Mouse (Mus musculus) heart, postnatal 10 days (tissue): ENCODE measurements around the gene Galnt2. TPM values are rescaled to one million over a fixed set of nuclear protein-coding genes. Genes with fewer than 3 reads are reported as not detected.

ENCODE experiments used
- DNase-seq, 2 experiments: peaks; one replicate each; pipeline ENCODE4 v3.0.0; 2021
- intact Hi-C: fragments of 180-260 bp; cut with DNase I; formaldehyde crosslinking; loops from one replicate; pipeline ENCODE4 v1.15.1; 2025
- total RNA-seq, 2 experiments: library from RNA; stranded (reverse); gene quantifications; 2 replicates each; pipeline ENCODE4 v1.2.3; 2021

The Galnt2 gene
- total RNA-seq, 2 experiments from 2014 or later, result 45.6 to 51.4 TPM

- intact Hi-C loops, result no loop called here
- DNase-seq, result no peak
Measured at GRCm38 (mm10) chr8:124312228-124312627, 81.0 kb downstream of the Galnt2 start.

- intact Hi-C loops, result loop anchor here (5.0 kb wide), 2 partner anchors 33 to 133 kb away; no protein-coding TSS in a partner anchor
- peak; percentile 12 to 59 for DNase-seq
Measured at GRCm38 (mm10) chr8:124314803-124315202, 83.6 kb downstream of the Galnt2 start.

GRCm38 (mm10) chr8:124316466-124317136, 85.4 kb downstream of the Galnt2 start:
- intact Hi-C loops, result loop anchor here (5.0 kb wide), 2 partner anchors 34 to 134 kb away; no protein-coding TSS in a partner anchor

GRCm38 (mm10) chr8:124317191-124317682, 86.0 kb downstream of the Galnt2 start:
- intact Hi-C loops, result loop anchor here (5.0 kb wide), 2 partner anchors 35 to 135 kb away; no protein-coding TSS in a partner anchor
- peak; percentile 58 to 61 for DNase-seq

More at GRCm38 (mm10) chr8:124316466-124317136, 85.4 kb downstream of the Galnt2 start:
- DNase-seq, result peak; percentile 92 to 93

- DNase-seq, result peak in 1 of 2 experiments; percentile 17
- intact Hi-C loops, result loop anchor here (5.0 kb wide), 2 partner anchors 36 to 136 kb away; no protein-coding TSS in a partner anchor
Measured at GRCm38 (mm10) chr8:124317821-124318220, 86.6 kb downstream of the Galnt2 start.

DNA sequence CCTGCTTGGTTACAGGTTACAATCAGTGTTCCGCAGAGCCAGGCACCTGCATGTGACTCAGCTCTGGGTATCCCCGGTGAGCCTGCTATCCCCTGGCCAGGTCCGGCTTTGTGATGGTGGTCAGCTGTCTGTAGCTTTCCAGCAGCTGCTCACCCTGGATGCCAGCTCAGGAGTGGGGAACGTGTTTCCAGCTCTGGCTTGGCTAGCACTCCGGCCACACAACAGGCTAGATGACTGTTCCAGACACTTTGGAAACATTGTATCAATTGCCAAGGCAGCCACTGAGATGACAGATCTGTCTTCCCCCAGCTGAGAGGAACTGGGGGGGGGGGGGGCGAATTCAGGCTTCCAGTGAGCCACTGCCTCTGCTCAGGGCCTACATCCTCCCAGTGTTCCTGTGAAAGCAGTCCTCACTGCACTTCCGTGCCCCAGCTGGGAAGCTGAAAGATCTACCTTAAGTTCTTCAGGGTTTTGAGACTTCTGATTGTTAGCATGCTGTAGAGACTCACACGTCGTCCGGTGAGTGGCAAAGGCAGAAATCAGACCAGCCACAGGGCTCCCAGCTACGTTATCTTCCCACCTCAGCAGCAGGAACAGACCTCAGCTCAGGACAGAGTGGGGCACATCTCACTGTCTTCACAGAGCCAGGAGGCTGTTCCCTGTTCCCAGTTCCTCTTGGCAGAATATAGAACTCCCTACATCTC, 87.6 kb downstream of the Galnt2 start:
- DNase-seq, result peak; percentile 77 to 82
- intact Hi-C loops, result loop anchor here (5.0 kb wide), 2 partner anchors 36 to 136 kb away; no protein-coding TSS in a partner anchor

- intact Hi-C loops, result loop anchor here (5.0 kb wide), 2 partner anchors 37 to 137 kb away; no protein-coding TSS in a partner anchor
- DNase-seq, result no peak
Measured at GRCm38 (mm10) chr8:124319316-124319652, 88.1 kb downstream of the Galnt2 start.

GRCm38 (mm10) chr8:124321227-124321840, 90.1 kb downstream of the Galnt2 start:
- no peak for DNase-seq
- intact Hi-C loops, result no loop called here

DNA sequence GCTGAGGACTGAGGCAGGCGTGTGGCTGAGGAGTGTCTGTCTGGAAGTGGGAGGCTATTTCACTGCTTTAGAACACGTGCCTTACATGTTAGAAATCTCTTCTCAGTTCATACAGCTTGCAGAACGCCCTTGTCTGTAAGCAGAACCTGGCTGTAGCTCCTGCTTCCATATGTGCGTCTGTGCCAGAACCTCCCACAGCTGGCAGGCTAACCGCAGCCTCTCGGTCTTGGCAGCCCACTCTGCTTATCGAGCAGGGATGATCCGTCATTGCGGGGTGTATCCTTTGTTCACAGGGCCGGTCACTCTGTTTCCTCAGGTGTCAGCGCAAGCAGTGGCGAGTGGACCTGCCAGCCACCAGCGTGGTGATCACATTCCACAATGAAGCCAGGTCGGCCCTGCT, 92.2 kb downstream of the Galnt2 start:
- DNase-seq, result peak; percentile 54 to 66
- intact Hi-C loops, result no loop called here

- no peak for DNase-seq
- intact Hi-C loops, result no loop called here
Measured at GRCm38 (mm10) chr8:124328259-124328658, 97.1 kb downstream of the Galnt2 start.

DNA sequence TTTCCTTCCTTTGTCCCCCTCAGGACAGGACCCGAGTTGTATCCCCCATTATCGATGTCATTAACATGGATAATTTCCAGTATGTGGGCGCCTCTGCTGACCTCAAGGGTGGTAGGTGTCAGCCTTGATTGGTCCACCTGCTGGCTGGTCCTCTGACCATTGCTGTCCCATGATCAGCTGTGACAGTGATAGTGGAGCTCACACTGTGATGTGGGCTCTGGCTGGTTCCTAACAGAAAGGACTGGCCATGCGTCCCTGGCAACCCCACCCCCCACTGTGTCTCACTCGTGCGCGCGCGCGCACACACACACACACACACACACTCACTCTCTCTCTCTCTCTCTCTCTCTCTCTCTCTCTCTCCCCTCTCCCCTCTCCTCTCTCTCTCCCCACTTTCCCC, 98.5 kb downstream of the Galnt2 start:
- intact Hi-C loops, result no loop called here
- DNase-seq, result no peak

- intact Hi-C loops, result no loop called here
- DNase-seq, result peak; percentile 38 to 49
Measured at GRCm38 (mm10) chr8:124330433-124330832, 99.2 kb downstream of the Galnt2 start.

DNA sequence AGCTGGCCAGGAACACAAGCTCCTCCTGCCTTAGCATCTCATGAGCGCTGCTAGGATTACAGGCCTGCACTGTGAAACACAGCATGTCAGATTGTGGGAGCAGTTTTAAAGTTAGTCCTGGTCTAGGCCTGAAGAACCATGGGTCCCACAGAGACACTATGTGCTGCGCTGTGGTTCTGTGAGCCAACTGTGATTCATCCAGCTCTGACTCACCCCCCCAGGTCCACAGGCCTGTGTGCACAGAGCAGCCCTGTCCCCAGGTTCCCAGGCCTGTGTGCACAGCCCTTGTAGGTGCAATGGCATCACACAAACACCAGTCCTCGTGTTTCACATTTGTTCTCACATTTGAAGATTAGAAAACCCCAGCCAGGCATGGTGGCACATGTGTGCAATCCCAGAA, 99.9 kb downstream of the Galnt2 start:
- intact Hi-C loops, result no loop called here
- no peak for DNase-seq

- intact Hi-C loops, result no loop called here
- DNase-seq, result no peak
Measured at GRCm38 (mm10) chr8:124331706-124332105, 100.5 kb downstream of the Galnt2 start.

- intact Hi-C loops, result no loop called here
- no peak for DNase-seq
Measured at GRCm38 (mm10) chr8:124336302-124336701, 105.1 kb downstream of the Galnt2 start.

DNA sequence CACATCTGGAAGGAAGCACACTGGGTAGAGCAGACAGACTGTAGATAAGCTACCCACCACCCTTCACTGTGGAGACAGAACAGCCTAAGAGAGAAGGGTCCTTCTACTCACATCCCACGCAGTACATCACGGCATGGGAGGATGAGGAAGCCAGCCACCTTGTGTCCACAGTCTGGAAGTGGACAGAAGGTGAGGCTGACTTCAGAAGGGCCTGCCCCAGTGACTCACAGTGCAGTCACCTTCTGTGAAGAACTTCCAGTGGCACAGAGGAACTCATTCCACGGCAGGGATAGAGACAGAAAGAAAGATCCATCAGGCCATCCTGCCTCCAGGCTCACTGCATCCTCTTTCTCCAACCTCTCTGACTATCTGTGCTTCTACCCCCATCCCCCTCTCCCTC, 108.6 kb downstream of the Galnt2 start:
- intact Hi-C loops, result loop anchor here (10.0 kb wide), 1 partner anchor 545 kb away; no protein-coding TSS in a partner anchor
- DNase-seq, result no peak

- intact Hi-C loops, result loop anchor here (10.0 kb wide), 1 partner anchor 546 kb away; no protein-coding TSS in a partner anchor
- no peak for DNase-seq
Measured at GRCm38 (mm10) chr8:124340360-124341068, 109.3 kb downstream of the Galnt2 start.

- DNase-seq, result no peak
- intact Hi-C loops, result loop anchor here (10.0 kb wide), 1 partner anchor 548 kb away; no protein-coding TSS in a partner anchor
Measured at GRCm38 (mm10) chr8:124343151-124343550, 112.0 kb downstream of the Galnt2 start.

DNA sequence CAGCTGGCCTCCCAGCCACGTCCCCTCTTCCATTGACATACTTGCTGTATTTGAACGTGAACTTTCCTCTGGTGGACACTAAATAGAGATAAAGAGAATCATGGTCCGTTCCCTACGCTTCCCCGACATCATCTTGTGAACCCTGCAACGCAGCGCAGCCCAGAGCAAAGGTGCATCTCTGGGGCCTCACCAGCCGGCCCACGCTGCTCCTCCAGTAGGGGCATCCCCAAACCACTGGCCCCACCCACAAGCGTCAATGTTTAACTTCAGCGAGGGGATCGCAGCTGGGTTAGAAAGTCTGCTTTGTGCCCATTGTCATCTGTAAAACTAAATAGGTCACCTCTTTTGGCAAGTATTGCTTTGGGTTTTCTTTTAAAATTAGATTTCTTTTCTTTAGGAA, 112.8 kb downstream of the Galnt2 start:
- no peak for DNase-seq
- intact Hi-C loops, result loop anchor here (10.0 kb wide), 1 partner anchor 549 kb away; no protein-coding TSS in a partner anchor

DNA sequence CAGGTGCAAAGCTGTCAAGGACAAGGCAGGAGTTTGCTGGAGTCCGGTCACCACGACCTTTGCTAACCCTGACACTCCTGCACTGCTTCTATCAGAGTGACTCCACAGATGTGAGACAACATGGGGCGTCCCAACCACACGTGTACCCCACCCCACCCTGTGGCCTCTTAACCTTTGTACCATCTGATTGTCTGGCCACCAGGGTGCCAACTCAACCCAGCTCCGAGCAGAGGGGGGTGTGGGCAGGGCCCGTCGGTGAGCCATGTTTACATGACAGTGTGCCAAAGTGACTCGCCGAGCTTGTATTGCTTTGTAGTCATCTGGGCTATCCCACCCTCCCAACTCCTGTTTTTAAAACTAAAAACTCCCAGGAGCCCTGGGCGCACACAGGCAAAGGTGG, 113.9 kb downstream of the Galnt2 start:
- intact Hi-C loops, result loop anchor here (5.0 to 10.0 kb wide), 3 partner anchors 58 to 550 kb away; no protein-coding TSS in a partner anchor
- DNase-seq, result no peak
